Mouse (Mus musculus) ovary, postnatal 36 days (tissue): Measurements from ENCODE around the gene Bzw2.

ENCODE experiments used
- DNase-seq: peaks from one replicate; pipeline ENCODE4 v3.0.0; 2022; ENCODE audit warnings: low spot score, mixed read lengths

Bzw2 gene

DNA sequence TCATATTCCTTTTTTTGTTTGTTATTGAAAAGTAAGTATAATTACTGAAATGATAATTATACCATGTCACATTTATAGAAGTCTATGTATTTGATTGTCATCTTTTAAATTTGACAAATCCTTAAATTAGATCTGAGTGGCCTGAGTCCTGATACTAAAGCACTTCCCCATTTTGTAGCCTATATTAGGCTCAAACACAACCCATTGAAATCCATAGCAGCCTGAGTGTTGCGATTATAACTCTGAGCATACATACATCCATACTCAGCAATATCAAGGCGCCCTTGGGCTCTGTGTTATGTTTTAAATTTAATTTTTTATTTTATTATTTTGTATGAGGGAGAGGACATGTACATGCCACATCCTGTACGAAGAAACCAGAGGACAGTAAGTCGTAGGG, 87.6 kb downstream of the Bzw2 start:
- no peak for DNase-seq

DNA sequence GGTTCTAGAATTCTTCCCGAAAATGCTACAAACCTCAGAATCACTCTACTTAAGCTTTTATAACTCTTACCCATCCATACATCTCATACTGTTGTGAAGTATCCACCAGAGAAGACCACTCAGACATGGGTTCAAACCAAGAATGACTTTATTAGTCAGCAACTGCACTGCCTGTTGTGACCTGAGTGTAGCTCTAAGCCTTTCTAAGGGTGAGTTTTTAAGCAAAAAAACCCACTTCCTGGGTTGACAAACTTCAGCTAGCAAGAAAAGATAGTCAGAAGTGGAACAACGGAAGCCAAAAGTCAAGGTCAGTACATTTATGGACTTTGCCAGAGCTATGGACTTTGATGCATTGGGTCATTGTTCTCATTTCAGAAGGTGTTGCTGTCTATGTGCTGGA, 90.3 kb downstream of the Bzw2 start:
- DNase-seq = no peak

GRCm38 (mm10) chr12:36065911-36066310, 92.0 kb downstream of the Bzw2 start:
- DNase-seq = no peak

DNA sequence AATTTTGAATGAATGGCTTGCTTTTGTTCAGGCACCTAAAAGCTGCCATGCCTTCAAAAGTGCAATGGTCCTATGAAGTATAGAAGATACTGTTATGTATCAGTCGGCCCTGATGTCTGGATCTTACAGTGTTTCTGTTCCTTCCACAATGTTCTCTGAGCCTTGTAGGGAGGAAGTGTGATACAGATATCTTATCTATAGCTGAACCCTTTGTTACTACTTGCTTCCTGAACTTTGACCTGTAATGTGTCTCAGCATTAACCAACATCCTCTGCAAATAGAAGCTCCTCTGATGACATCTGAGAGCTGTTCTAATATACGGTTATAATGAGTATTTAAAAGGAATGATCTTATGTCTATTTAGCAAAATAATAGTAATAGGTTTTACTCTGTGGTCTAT, 100.2 kb downstream of the Bzw2 start:
- no peak for DNase-seq

DNA sequence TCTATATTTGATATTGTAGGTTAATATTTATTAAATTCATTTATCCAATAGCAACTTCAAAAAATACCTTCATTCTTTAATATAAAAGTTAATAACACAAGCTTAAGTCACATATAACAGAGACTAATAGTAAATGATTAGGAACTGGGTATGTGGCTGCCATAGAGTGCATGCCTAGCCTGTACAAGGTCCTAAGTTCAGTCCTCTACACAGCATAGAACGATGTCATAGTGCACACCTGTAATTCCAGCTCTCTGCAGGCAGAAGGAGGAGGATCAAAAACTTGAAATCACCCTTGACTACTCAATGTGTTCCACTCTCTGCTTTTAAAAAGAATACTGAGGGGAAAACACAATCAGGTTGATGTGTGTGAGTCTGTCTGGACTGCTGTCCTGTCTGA, 107.6 kb downstream of the Bzw2 start:
- DNase-seq = no peak

DNA sequence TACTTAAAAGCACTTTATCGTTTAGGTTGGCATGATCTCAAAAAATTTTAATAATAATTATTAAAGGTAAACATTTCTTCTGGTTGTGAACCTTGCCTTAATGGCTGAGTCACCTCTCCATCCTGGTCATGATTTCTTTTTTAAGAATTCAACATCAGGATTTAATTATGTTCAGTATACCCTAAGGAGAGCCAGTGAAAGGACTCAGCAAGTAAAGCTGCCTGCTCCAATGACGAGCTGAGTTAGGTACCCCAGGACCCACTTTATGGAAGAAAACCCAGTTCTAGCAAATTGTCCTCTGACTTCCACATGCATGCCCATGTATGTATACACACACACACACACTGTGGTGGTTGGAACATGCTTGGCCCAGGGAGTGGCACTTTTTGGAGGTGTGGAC, 110.3 kb downstream of the Bzw2 start:
- DNase-seq = no peak

DNA sequence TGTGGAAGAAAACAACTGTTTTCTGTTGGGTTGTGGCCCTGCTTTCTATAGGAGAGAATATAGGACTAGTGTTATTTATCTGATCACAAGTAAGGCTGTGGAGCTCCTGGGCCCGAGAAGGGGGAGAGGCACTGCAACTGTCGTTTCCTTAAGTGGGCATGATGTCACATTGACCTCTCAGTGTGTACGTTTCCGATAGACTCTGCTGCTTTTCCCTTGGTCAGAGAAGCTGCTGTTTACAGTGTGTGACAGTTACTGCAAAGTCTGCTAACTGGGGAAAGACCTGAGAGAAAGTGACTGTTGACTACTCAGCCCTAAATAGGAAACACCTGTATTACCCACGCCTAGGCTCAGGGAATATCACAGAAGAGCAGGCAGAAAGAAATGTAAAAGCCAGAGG, 111.7 kb downstream of the Bzw2 start:
- DNase-seq = no peak

DNA sequence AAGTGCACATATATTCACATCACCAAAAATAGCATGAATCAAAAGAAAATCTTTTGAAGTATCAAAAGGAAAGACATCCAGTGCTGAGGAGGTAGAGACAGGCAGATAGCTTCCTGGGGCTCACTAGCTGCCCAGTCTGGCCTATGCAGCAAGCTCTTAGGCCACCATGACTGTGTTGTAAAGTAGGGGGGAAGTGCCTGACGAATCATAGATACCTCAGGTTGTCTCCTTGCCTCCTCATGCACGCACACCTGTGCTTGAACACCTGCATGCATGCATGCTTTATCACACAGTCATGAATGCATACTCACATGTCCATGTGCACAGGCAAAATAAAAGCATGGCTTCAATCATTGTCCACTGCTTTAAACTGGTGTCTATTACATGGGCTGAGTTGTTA, 113.2 kb downstream of the Bzw2 start:
- no peak for DNase-seq

- peak; percentile 84 for DNase-seq
These were observed 115.5 kb downstream of the Bzw2 start, which contains the start of gene Tspan13 for GRCm38 (mm10) chr12:36042348-36042778. TSS of gene Tspan13 (minus strand) at chr12:36042500.
